Mouse (Mus musculus): ENCODE measurements at regions not wholly inside any gene's neighbourhood (a gene's known extent, or its start where the extent isn't known, plus 50 kb on each side); places are given as distances from the start of the nearest gene placed in this dataset.

GRCm38 (mm10) chr8:73905071-73905470, 551.7 kb upstream of the Large1 start:
- TF ChIP-seq HCFC1 (IDR thresholded peaks at IDR 0.05; ENCODE audit: borderline replicate concordance, insufficient read depth, low read length) (no peak), ZNF384 (IDR thresholded peaks at IDR 0.05; ENCODE audit: low read depth, low read length) (no peak)
